Mouse (Mus musculus) neural tube, embryonic 12.5 days (tissue): ENCODE data around the gene Spink2. TPM values are rescaled to one million over a fixed set of nuclear protein-coding genes. Genes with fewer than 3 reads are reported as not detected.

Experiments used
- ATAC-seq: fragments of 200-750 bp; cut with Nextera tagmentation; 2 replicates; pipeline ENCODE4 v1.8.0; 2017; ENCODE audit warnings: low read depth, mild to moderate bottlenecking, moderate TSS enrichment, moderate library complexity; ENCODE audit not compliant: low FRiP score
- H3K27ac ChIP-seq: fragments of 300-500 bp; sonication (generic); 2 replicates; pipeline ENCODE4 v1.5.1; 2016
- H3K27me3 ChIP-seq: fragments of 300-500 bp; sonication (generic); replicated peaks from 2 replicates; pipeline ENCODE4 v1.6.1; 2016; ENCODE audit warnings: mild to moderate bottlenecking
- H3K36me3 ChIP-seq: fragments of 300-500 bp; sonication (generic); 2 replicates; pipeline ENCODE4 v1.6.1; 2016; ENCODE audit warnings: mild to moderate bottlenecking
- H3K4me1 ChIP-seq: fragments of 300-500 bp; sonication (generic); 2 replicates; pipeline ENCODE4 v1.6.1; 2016
- H3K4me2 ChIP-seq: fragments of 300-500 bp; sonication (generic); replicated peaks from 2 replicates; pipeline ENCODE4 v1.6.1; 2016; ENCODE audit warnings: mild to moderate bottlenecking
- H3K4me3 ChIP-seq: fragments of 300-500 bp; sonication (generic); 2 replicates; pipeline ENCODE4 v1.5.1; 2016
- H3K9ac ChIP-seq: fragments of 300-500 bp; sonication (generic); 2 replicates; pipeline ENCODE4 v1.6.1; 2016; ENCODE audit warnings: mild to moderate bottlenecking
- H3K9me3 ChIP-seq: fragments of 300-500 bp; sonication (generic); 2 replicates; pipeline ENCODE4 v1.6.1; 2016; ENCODE audit warnings: mild to moderate bottlenecking
- whole genome bisulfite sequencing: fragments of 180-500 bp; shearing (Covaris S2); methylation state at CpG from one replicate; pipeline ENCODE4 v1.1.7; 2016; 5-methylcytosine and 5-hydroxymethylcytosine counted together
- polyA plus RNA-seq: library from polyadenylated mRNA; unstranded; fragments of >200 nt; fragmentation: Nextera tagmentation; extraction: Ambion mirVana; gene quantifications from 2 replicates; pipeline ENCODE4 v1.2.1, GENCODE M21; 2016

The Spink2 gene
- polyA plus RNA-seq = 3.0 and 4.1 TPM in 2 replicates

DNA sequence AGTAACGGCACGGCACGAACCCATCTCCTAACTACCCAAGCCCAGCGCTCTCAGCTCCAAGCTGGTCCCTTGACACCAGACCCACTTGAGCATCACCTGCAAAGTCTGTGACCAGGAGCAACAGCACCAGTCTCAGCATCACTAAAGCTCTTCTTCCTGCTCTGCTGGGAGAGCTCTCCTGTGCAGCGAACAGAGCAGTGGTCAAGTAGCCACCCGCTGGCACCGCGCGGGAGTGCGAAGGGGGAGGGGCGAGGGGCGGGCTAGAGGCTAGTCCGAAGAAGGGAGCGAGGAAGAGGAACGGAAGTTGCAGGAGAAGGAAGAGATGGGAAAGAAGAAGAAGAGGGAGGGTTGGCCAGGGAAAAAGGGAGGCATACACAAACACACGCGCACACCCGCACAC lies at the start of gene Spink2:
TSS of gene Spink2 (minus strand) at position 236 of the 400 bp plus-strand sequence.
- 4% methylated on average over 18 of the region's 18 CpGs for WGBS

DNA sequence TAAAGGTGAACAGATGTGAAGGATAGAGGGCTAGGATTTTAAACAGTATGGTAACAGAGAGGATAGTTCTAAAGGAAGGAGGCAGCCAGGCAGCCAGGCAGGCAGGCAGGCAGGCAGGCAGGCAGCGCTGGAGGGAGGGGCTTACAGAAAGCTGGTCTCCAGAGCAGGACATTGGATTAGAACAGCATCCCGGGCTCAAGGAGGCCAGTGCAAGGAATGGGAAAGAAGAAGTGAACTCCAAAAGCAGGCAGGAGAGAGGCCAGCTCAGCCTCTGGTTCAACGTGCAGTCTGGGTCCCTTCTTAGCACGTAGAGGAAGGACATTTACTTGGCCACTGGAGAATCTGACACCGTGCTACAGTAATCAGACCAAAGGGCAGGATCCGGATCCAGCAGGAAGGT lies 48.9 kb upstream of the Spink2 start:
- H3K36me3 ChIP-seq = no peaks in the 10 kb centered on the region
- H3K9me3 ChIP-seq = no peaks in the 10 kb centered on the region
- no peaks in the 10 kb centered on the region; the same call in 1 of the 2 replicates for H3K27me3 ChIP-seq
- H3K4me1 ChIP-seq = peaks cover 4% of the 10 kb centered on the region; the same call in 1 of the 2 replicates
- no peak overlapping the region for H3K4me3 ChIP-seq
- WGBS = 68% methylated on average over 6 of the region's 6 CpGs
- ATAC-seq = no peak
- H3K9ac ChIP-seq = no peak overlapping the region
- no peak overlapping the region for H3K27ac ChIP-seq
- no peak overlapping the region for H3K4me2 ChIP-seq

More for the DNA sequence above, at the start of gene Spink2:
- 0 out of 2 replicates have a peak within 1 kb of the TSS, but pooled peaks have one; percentile 17 for H3K9ac ChIP-seq
- 0 out of 2 replicates have a peak, but pooled peaks cover 6% of the 10 kb centered on the region for H3K27me3 ChIP-seq
- ATAC-seq = peak; percentile 71; the same call in 1 of the 2 replicates
- no peaks in the 10 kb centered on the region for H3K9me3 ChIP-seq
- H3K4me1 ChIP-seq = 0 out of 2 replicates have a peak, but pooled peaks cover 5% of the 10 kb centered on the region
- H3K4me2 ChIP-seq = peak within 1 kb of the TSS; percentile 69
- H3K4me3 ChIP-seq = peak within 1 kb of the TSS; percentile 30
- H3K27ac ChIP-seq = no peak within 1 kb of the TSS
- no peaks in the 10 kb centered on the region for H3K36me3 ChIP-seq

DNA sequence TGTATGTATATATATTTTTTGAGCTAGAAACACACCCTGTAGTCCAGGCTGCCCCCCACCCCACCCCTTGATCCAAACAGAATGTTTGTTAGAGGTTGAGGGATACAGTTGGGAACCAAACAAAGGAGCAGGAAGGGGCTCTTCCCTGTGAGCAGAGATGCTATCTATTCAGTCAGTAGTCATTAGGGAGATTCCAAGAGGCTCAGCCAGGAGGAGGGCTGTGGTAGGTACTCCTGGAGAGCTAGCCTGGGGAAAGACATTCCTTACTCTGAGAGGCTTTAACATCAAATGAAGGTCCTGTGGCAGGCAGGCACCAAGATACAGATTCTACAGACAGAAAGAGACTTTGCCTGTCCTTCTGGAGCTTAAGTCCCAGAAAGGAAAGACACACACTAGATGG lies 48.0 kb upstream of the Spink2 start:
- Histone ChIP-seq H3K36me3 (no peaks in the 10 kb centered on the region), H3K4me2 (no peak overlapping the region), H3K9me3 (no peaks in the 10 kb centered on the region), H3K4me1 (peaks cover 4% of the 10 kb centered on the region; the same call in 1 of the 2 replicates), H3K9ac (no peak overlapping the region), H3K27me3 (no peaks in the 10 kb centered on the region; the same call in 1 of the 2 replicates), H3K4me3 (no peak overlapping the region), H3K27ac (no peak overlapping the region)
- ATAC-seq = no peak

DNA sequence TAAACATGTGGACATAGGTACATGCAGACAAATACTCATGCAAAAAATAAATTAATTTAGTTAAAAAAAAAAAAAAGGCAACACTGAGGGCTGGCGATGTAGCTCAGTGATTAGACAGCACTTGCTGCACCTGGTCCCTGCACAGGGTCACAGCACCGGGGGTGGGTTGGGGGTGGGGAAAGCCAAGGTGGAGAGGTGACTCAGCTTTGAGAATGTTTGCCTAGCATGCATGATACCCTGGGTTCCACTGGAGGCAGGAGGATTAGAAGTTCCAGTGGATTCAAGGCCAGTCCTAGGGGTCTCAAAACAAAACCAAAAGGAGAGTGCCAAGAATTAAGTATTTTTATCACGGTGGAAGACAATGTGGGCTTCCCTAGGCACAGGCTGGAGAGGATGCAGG lies 46.3 kb upstream of the Spink2 start:
- peaks cover 4% of the 10 kb centered on the region; the same call in 1 of the 2 replicates for H3K4me1 ChIP-seq
- no peak overlapping the region for H3K27ac ChIP-seq
- no peaks in the 10 kb centered on the region for H3K36me3 ChIP-seq
- no peaks in the 10 kb centered on the region for H3K9me3 ChIP-seq
- no peak overlapping the region for H3K9ac ChIP-seq
- no peaks in the 10 kb centered on the region for H3K27me3 ChIP-seq
- no peak overlapping the region for H3K4me3 ChIP-seq
- no peak for ATAC-seq
- H3K4me2 ChIP-seq = no peak overlapping the region
- 78% methylated on average over 3 of the region's 3 CpGs for WGBS

DNA sequence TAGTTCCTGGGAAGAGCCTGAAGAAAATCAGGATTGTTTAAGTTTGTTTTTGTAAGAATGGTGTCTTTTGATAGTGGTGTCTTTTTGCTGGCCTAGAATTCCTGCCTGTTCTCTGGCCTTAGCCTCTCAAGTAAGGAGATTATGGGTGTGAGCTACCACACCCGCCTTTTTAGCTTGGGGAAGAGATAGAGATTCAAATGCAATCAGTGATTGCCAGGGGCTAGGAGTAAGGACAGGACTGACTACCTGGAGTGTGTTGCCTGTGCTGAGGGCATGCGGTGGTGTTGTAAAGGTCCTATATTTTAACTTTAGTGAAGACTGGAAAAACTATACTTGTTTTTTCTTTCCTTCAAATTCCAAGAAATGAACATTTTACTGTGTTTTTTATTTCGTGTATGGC lies 43.1 kb upstream of the Spink2 start:
- Histone ChIP-seq H3K27me3 (no peaks in the 10 kb centered on the region), H3K4me2 (no peak overlapping the region), H3K27ac (no peak overlapping the region), H3K9ac (no peak overlapping the region), H3K9me3 (no peaks in the 10 kb centered on the region), H3K4me1 (no peaks in the 10 kb centered on the region), H3K4me3 (no peak overlapping the region), H3K36me3 (no peaks in the 10 kb centered on the region)
- ATAC-seq = no peak
- WGBS = 79% methylated on average over 3 of the region's 3 CpGs

DNA sequence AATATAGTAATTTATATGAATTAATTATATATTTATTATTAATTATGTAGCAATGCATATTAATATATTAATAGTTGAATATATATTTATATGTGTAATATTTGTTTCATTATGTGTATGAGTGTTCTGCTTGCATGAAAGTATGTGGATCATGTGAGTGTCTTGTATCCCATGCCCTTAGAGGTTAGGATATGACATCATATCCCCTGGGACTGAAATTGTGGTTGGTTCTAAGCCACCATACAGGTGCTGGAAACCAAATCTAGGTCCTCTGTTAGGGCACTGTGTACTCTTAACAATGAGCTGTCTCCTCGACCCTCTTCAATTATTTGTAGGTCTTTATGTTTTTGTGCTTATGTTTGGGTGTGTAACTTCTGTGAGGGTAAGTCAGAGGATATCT lies 41.9 kb upstream of the Spink2 start:
- H3K27me3 ChIP-seq = no peaks in the 10 kb centered on the region
- H3K4me3 ChIP-seq = no peak overlapping the region
- 64% methylated on average over 1 of the region's 1 CpGs for WGBS
- H3K4me1 ChIP-seq = no peaks in the 10 kb centered on the region
- H3K36me3 ChIP-seq = no peaks in the 10 kb centered on the region
- no peak overlapping the region for H3K4me2 ChIP-seq
- no peak overlapping the region for H3K27ac ChIP-seq
- H3K9me3 ChIP-seq = no peaks in the 10 kb centered on the region
- no peak overlapping the region for H3K9ac ChIP-seq
- ATAC-seq = no peak

DNA sequence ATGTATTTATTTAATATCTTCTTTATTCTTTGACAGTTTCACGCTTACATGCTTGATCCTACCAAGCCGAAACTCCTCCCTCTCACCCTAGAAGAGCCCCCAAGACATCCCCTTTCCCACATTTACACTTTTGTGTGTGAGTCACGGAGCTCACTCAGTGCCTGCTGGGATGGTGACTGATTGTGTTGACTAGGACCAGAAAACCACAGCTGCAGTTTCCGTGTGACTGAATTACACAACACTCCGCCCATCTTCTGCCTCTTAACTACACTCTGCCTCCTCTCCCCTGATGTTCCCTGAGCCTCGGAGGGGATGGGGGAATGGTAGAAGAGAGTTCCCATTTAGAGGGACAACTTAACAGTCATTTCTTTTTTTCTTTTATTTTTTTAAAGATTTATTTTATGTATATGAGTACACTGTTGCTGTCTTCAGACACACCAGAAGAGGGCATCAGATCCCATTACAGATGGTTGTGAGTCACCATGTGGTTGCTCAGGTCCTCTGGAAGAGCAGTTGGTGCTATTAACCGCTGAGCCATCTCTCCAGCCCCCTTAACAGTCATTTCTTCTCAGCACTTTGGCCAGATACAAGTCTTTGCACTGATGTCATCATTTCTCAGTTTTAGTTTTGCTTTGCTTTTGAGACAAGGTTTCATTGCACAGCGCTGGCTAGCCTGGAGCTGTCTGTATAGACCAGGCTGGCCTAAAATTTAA lies 41.0 kb upstream of the Spink2 start:
- no peak overlapping the region for H3K27ac ChIP-seq
- H3K36me3 ChIP-seq = no peaks in the 10 kb centered on the region
- no peak overlapping the region for H3K4me2 ChIP-seq
- H3K9me3 ChIP-seq = no peaks in the 10 kb centered on the region
- H3K9ac ChIP-seq = no peak overlapping the region
- H3K4me3 ChIP-seq = no peak overlapping the region
- ATAC-seq = 0 out of 2 replicates have a peak, but pooled peaks have one; percentile 21
- no peaks in the 10 kb centered on the region for H3K4me1 ChIP-seq
- H3K27me3 ChIP-seq = no peaks in the 10 kb centered on the region
- whole genome bisulfite sequencing = 58% methylated on average over 8 of the region's 8 CpGs

DNA sequence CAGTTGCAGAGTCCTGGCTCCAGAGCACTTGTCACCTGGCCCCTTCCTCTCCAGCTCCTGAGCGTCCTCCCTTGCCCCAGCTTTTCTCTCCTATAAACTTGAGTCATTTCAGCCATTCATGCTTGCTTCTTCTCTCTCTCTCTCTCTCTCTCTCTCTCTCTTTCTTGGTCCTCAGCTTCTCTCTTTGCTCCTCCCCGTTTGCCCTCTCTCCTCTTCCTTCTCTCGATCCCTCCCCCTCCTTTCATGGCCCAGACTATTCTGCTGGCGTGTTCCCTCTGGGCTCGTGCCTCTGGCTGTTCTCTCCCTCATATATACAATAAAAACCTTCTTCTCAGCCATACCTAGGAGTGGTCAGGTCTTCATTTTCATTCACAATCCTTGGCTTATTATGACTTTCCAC lies 40.4 kb upstream of the Spink2 start:
- no peaks in the 10 kb centered on the region for H3K9me3 ChIP-seq
- H3K27ac ChIP-seq = no peak overlapping the region
- H3K36me3 ChIP-seq = no peaks in the 10 kb centered on the region
- no peak for ATAC-seq
- H3K4me1 ChIP-seq = no peaks in the 10 kb centered on the region
- no peak overlapping the region for H3K4me2 ChIP-seq
- H3K27me3 ChIP-seq = no peaks in the 10 kb centered on the region
- H3K4me3 ChIP-seq = no peak overlapping the region
- WGBS = 29% methylated on average over 5 of the region's 5 CpGs
- no peak overlapping the region for H3K9ac ChIP-seq

DNA sequence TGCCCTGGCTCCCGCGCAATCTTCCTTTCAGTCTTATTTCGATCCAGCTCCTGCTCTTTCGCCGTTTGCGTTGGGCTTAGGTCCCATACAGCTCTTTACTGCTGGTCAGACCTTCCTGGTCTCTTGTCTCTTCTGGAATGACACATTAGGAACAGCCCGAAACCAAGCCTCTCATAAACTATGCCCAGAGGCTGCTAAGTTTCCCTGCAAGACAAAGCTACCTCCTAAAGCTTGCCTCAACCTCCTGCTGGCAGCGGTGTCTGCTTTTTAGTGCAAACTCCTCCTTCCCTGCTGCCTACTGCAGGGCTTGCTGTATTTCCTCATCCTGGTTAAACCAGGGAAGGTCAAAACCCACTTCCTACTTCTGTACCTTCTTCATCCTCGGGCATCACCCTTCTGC lies 38.8 kb upstream of the Spink2 start:
- Histone ChIP-seq H3K4me2 (no peak overlapping the region), H3K4me1 (peaks cover 8% of the 10 kb centered on the region), H3K9ac (no peak overlapping the region), H3K27ac (no peak overlapping the region), H3K36me3 (no peaks in the 10 kb centered on the region), H3K4me3 (no peak overlapping the region), H3K9me3 (no peaks in the 10 kb centered on the region), H3K27me3 (no peaks in the 10 kb centered on the region)
- 66% methylated on average over 9 of the region's 9 CpGs for WGBS
- no peak for ATAC-seq

DNA sequence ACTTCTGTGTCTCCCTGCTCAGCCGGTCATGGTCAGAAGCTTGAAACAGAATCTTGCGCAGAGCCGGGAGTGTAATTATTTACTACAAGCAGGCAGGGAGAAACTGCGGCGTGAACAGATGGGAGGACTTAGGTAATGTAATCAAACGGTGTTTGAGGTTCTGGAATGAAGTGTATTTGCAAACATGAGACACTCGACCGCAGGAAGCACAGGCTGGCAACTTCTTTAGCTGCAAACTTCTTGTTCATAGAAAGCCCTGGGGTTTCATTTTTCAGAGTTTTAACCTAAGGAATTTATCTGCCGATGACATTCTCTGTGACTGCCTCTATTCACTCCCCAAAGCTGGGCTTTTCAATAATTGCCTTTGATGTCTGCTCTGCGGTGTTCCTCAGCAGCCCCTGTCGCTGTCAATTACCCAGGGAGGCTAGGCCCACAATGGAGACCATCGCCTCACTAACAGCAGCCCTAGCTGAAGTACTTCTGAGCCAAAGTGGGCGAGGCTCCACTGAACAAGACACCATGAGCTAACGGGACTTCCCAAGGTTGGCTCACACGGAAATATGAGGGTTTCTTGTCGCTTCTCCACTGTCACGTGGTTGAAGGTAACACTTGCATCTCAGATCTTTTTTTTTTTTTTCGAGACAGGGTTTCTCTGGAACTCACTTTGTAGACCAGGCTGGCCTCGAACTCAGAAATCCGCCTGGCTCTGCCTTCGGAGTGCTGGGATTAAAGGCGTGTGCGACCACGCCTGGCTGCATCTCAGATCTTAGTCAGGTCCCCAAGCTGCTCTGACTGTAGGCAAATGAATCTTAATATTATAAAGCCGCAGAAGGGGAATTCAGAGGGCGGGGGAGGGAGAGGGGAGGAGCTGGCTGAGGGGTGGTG lies 34.8 kb upstream of the Spink2 start:
- H3K27ac ChIP-seq = no peak overlapping the region
- ATAC-seq = no peak
- WGBS = 30% methylated on average over 26 of the region's 26 CpGs

DNA sequence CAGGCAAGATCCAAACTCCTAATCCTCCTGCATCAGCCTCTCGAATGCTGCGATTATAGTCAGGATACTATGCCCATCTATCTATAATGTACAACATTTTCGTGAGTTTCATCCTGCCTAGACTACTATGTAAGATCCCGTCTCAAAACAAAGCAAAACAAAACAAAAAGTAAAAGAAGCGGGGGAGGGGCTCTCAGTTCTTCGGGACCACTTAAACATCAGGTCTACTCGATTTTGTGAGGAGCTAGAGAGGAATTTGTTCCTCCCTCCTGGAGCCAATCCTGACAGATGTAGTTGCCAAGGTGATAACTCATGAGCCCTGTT lies 34.2 kb upstream of the Spink2 start:
- no peaks in the 10 kb centered on the region for H3K9me3 ChIP-seq

More for the DNA sequence above, 34.8 kb upstream of the Spink2 start:
- Histone ChIP-seq H3K9me3 (no peaks in the 10 kb centered on the region), H3K36me3 (no peaks in the 10 kb centered on the region), H3K4me3 (no peak overlapping the region), H3K4me2 (peak overlapping the region; percentile 48), H3K9ac (no peak overlapping the region), H3K4me1 (peaks cover 8% of the 10 kb centered on the region), H3K27me3 (no peaks in the 10 kb centered on the region)

DNA sequence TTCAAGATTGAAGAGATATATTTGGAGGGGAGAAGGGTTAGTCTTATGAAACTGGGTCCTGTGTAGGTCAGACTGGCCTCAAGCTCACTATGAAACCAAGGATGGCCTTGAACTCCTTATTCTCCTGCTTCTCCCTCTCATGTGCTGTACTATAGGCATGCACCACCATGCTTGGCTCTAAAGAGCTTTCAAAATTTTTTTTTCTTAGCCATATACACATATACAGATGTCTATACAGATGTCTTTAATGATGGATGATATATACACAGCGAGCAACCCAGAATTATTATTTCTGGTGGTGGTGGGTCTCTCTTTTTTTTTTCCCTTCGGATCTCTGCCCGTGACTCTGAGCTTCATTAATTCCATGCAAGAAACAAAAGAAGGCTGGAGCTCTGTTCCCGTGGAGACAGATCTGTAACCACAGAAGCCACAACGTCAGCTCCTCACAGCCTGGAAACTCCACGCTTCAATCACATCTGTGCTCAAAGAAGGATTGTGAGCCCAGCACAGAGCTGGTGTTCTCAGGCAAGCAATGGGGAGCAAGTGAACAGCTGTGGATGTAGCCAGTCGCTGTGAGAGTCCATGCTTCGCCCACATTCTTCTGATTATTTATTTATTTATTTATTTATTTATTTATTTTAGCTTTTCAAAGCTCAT lies 33.2 kb upstream of the Spink2 start:
- Histone ChIP-seq H3K4me1 (peaks cover 8% of the 10 kb centered on the region), H3K27ac (no peak overlapping the region), H3K36me3 (no peaks in the 10 kb centered on the region), H3K27me3 (no peaks in the 10 kb centered on the region), H3K4me2 (no peak overlapping the region), H3K4me3 (no peak overlapping the region), H3K9me3 (no peaks in the 10 kb centered on the region), H3K9ac (no peak overlapping the region)
- 40% methylated on average over 8 of the region's 8 CpGs for WGBS
- no peak for ATAC-seq

More for the DNA sequence above, 34.2 kb upstream of the Spink2 start:
- no peak for ATAC-seq
- Histone ChIP-seq H3K4me1 (peaks cover 8% of the 10 kb centered on the region), H3K27me3 (no peaks in the 10 kb centered on the region), H3K4me2 (peak overlapping the region; percentile 48), H3K36me3 (no peaks in the 10 kb centered on the region), H3K9ac (no peak overlapping the region), H3K27ac (no peak overlapping the region), H3K4me3 (no peak overlapping the region)
- 43% methylated on average over 7 of the region's 7 CpGs for WGBS
